Mouse (Mus musculus) liver, adult 2 months (tissue): ENCODE data around the gene Ankrd6.

Source experiments
- CTCF ChIP-seq: fragments of 200-500 bp; IDR thresholded peaks from 2 replicates; pipeline ENCODE4 v1.5.1; 2011; ENCODE audit warnings: low read depth, low read length, control low read depth
- POLR2A ChIP-seq: fragments of 200-500 bp; IDR thresholded peaks from 2 replicates; pipeline ENCODE4 v1.6.1; 2011; ENCODE audit warnings: low read length, control low read depth; ENCODE audit not compliant: insufficient read depth; ENCODE audit errors: extremely low read depth

- no peak for TF ChIP-seq POLR2A
- no peak for TF ChIP-seq CTCF
These were observed 59.3 kb downstream of the Ankrd6 start for GRCm38 (mm10) chr4:32891341-32891740.
